Mouse (Mus musculus) right cerebral cortex, adult 2 months (tissue): ENCODE measurements at regions not wholly inside any gene's neighbourhood (a gene's known extent, or its start where the extent isn't known, plus 50 kb on each side); places are given as distances from the start of the nearest gene placed in this dataset.

Experiments
- DNase-seq, 2 experiments: peaks; one replicate each; pipeline ENCODE4 v3.0.0; 2021 to 2022; ENCODE audit warnings: low spot score in 2 of 2

- no peak for DNase-seq
These were observed 64.5 kb downstream of the Gm11146 start for GRCm38 (mm10) chr16:77537351-77537750.

- DNase-seq: peak; percentile 37 to 47
These were observed 65.1 kb downstream of the Gm11146 start for GRCm38 (mm10) chr16:77536746-77537145.

GRCm38 (mm10) chr16:77536314-77536713 is 65.6 kb downstream of the Gm11146 start:
- peak in 1 of 2 experiments; percentile 29 for DNase-seq

- DNase-seq: no peak
These were observed 66.9 kb downstream of the Gm11146 start for GRCm38 (mm10) chr16:77535021-77535420.

- no peak for DNase-seq
These were observed 70.3 kb downstream of the Gm11146 start for GRCm38 (mm10) chr16:77531596-77531995.

GRCm38 (mm10) chr16:77527951-77528350 is 73.9 kb downstream of the Gm11146 start:
- DNase-seq: no peak

GRCm38 (mm10) chr16:77514606-77515005 is 87.3 kb downstream of the Gm11146 start:
- no peak for DNase-seq

- DNase-seq: no peak
These were observed 98.3 kb downstream of the Gm11146 start for GRCm38 (mm10) chr16:77503556-77503955.

GRCm38 (mm10) chr16:77502916-77503315 is 99.0 kb downstream of the Gm11146 start:
- DNase-seq: no peak

GRCm38 (mm10) chr16:77502026-77502425 is 99.9 kb downstream of the Gm11146 start:
- no peak for DNase-seq

- DNase-seq: no peak
These were observed 100.9 kb downstream of the Gm11146 start for GRCm38 (mm10) chr16:77500981-77501380.

GRCm38 (mm10) chr16:77500413-77500812 is 101.5 kb downstream of the Gm11146 start:
- DNase-seq: peak; percentile 16 to 46

GRCm38 (mm10) chr16:77499537-77500301 is 102.2 kb downstream of the Gm11146 start:
- DNase-seq: peak; percentile 78 to 86

- no peak for DNase-seq
These were observed 106.6 kb downstream of the Gm11146 start for GRCm38 (mm10) chr16:77495310-77495709.

- no peak for DNase-seq
These were observed 107.9 kb downstream of the Gm11146 start for GRCm38 (mm10) chr16:77494042-77494441.

- no peak for DNase-seq
These were observed 113.7 kb downstream of the Gm11146 start for GRCm38 (mm10) chr16:77488155-77488554.

- no peak for DNase-seq
These were observed 122.1 kb downstream of the Gm11146 start for GRCm38 (mm10) chr16:77479812-77480211.

- no peak for DNase-seq
These were observed 130.0 kb downstream of the Gm11146 start for GRCm38 (mm10) chr16:77471868-77472267.

- DNase-seq: peak; percentile 29 to 39
These were observed 132.0 kb downstream of the Gm11146 start for GRCm38 (mm10) chr16:77469903-77470302.

- DNase-seq: no peak
These were observed 132.5 kb downstream of the Gm11146 start for GRCm38 (mm10) chr16:77469328-77469875.

GRCm38 (mm10) chr16:77467216-77467615 is 134.7 kb downstream of the Gm11146 start:
- no peak for DNase-seq

GRCm38 (mm10) chr16:77464623-77465022 is 137.3 kb downstream of the Gm11146 start:
- no peak for DNase-seq

GRCm38 (mm10) chr16:77461922-77462321 is 140.0 kb downstream of the Gm11146 start:
- DNase-seq: no peak
